Mouse (Mus musculus) limb, embryonic 10.5 days (tissue): ENCODE measurements around the gene Sytl5. TPM values are rescaled to one million over a fixed set of nuclear protein-coding genes. Genes with fewer than 3 reads are reported as not detected.

Experiments used
- polyA plus RNA-seq: library from polyadenylated mRNA; unstranded; fragments of >200 nt; fragmentation: Nextera tagmentation; extraction: Ambion mirVana; gene quantifications from 2 replicates; pipeline ENCODE4 v1.2.1, GENCODE M21; 2016

Gene Sytl5
- polyA plus RNA-seq, 1 experiment from 2014 or later, result 0.06 TPM

Other genes with a start within 250 kb of the Sytl5 start
- 13.6 and 15.3 TPM in 2 replicates for gene Dynlt3, start 222.6 kb upstream of the Sytl5 start, polyA plus RNA-seq
- not detected in 2 replicates for gene Hypm, start 38.7 kb upstream of the Sytl5 start, polyA plus RNA-seq
- not detected in 2 replicates for gene H2al3, start 35.9 kb upstream of the Sytl5 start, polyA plus RNA-seq
- 1.5 and 4.0 TPM in 2 replicates for gene Srpx, start 232.1 kb downstream of the Sytl5 start, polyA plus RNA-seq